Mouse (Mus musculus) midbrain, embryonic 15.5 days (tissue): ENCODE data around the gene Pex5. TPM values are rescaled to one million over a fixed set of nuclear protein-coding genes. Genes with fewer than 3 reads are reported as not detected.
A peak's percentile ranks its signal among the peaks of the same experiment; 100 is the strongest.
"Not testable (repeated sequence)": the region's sequence is repeated elsewhere in the genome, so short reads cannot be mapped to it uniquely, and the experiment has no call there.

ENCODE experiments used
- ATAC-seq: fragments of 200-750 bp; cut with Nextera tagmentation; replicated peaks from 2 replicates; pipeline ENCODE4 v1.8.0; 2017; ENCODE audit warnings: moderate TSS enrichment
- H3K27ac ChIP-seq: fragments of 300-500 bp; sonication (generic); 2 replicates; pipeline ENCODE4 v1.5.1; 2015; ENCODE audit warnings: mild to moderate bottlenecking, inconsistent platforms
- H3K27me3 ChIP-seq: fragments of 300-500 bp; sonication (generic); replicated peaks from 2 replicates; pipeline ENCODE4 v1.6.1; 2015; ENCODE audit warnings: inconsistent platforms
- H3K36me3 ChIP-seq: fragments of 300-500 bp; sonication (generic); replicated peaks from 2 replicates; pipeline ENCODE4 v1.6.1; 2015; ENCODE audit warnings: inconsistent platforms
- H3K4me1 ChIP-seq: fragments of 300-500 bp; sonication (generic); 2 replicates; pipeline ENCODE4 v1.6.1; 2015; ENCODE audit warnings: inconsistent platforms
- H3K4me2 ChIP-seq: fragments of 300-500 bp; sonication (generic); 2 replicates; pipeline ENCODE4 v1.6.1; 2015; ENCODE audit warnings: inconsistent platforms, mild to moderate bottlenecking, moderate library complexity
- H3K4me3 ChIP-seq: fragments of 300-500 bp; sonication (generic); 2 replicates; pipeline ENCODE4 v1.5.1; 2015; ENCODE audit warnings: mild to moderate bottlenecking, inconsistent platforms
- H3K9ac ChIP-seq: fragments of 300-500 bp; sonication (generic); 2 replicates; pipeline ENCODE4 v1.6.1; 2015; ENCODE audit warnings: mild to moderate bottlenecking, inconsistent platforms
- H3K9me3 ChIP-seq: fragments of 300-500 bp; sonication (generic); 2 replicates; pipeline ENCODE4 v1.6.1; 2016; ENCODE audit warnings: inconsistent platforms
- WGBS: fragments of 180-500 bp; shearing (Covaris S2); methylation state at CpG from one replicate; pipeline ENCODE4 v1.1.7; 2015; ENCODE audit warnings: mixed read lengths; 5-methylcytosine and 5-hydroxymethylcytosine counted together
- polyA plus RNA-seq: library from polyadenylated mRNA; unstranded; fragments of >200 nt; fragmentation: Nextera tagmentation; extraction: Ambion mirVana; gene quantifications from 2 replicates; pipeline ENCODE4 v1.2.1, GENCODE M21; 2015

Pex5 gene
- polyA plus RNA-seq, 1 experiment from 2014 or later = 83.5 TPM

GRCm38 (mm10) chr6:124425042-124425441 lies 10.2 kb upstream of the Pex5 start:
- not testable (repeated sequence) for H3K27me3 ChIP-seq, H3K9me3 ChIP-seq, ATAC-seq, H3K36me3 ChIP-seq, H3K4me3 ChIP-seq, H3K27ac ChIP-seq, H3K9ac ChIP-seq, H3K4me1 ChIP-seq, H3K4me2 ChIP-seq
- WGBS = 63% methylated on average over 7 of the region's 7 CpGs

- H3K27me3 ChIP-seq = no peaks in the 10 kb centered on the region
- no peaks in the 10 kb centered on the region for H3K36me3 ChIP-seq
- no peak overlapping the region for H3K9ac ChIP-seq
- H3K4me2 ChIP-seq = no peak overlapping the region
- H3K4me3 ChIP-seq = no peak overlapping the region
- no peak overlapping the region for H3K27ac ChIP-seq
- H3K9me3 ChIP-seq = no peaks in the 10 kb centered on the region
- ATAC-seq = no peak
- WGBS = 56% methylated on average over 1 of the region's 1 CpGs
- H3K4me1 ChIP-seq = no peaks in the 10 kb centered on the region; the same call in 1 of the 2 replicates
Measured at GRCm38 (mm10) chr6:124424068-124424498, 9.2 kb upstream of the Pex5 start.

- Histone ChIP-seq H3K36me3 (no peaks in the 10 kb centered on the region), H3K9me3 (no peaks in the 10 kb centered on the region), H3K4me3 (no peak overlapping the region), H3K9ac (no peak overlapping the region), H3K27me3 (no peaks in the 10 kb centered on the region), H3K4me1 (peaks cover 9% of the 10 kb centered on the region), H3K27ac (no peak overlapping the region), H3K4me2 (no peak overlapping the region)
- WGBS = 89% methylated on average over 3 of the region's 3 CpGs
- ATAC-seq = no peak
Measured at GRCm38 (mm10) chr6:124418686-124419085, 3.8 kb upstream of the Pex5 start.

- Histone ChIP-seq H3K4me1 (peaks cover 20% of the 10 kb centered on the region), H3K9me3 (no peaks in the 10 kb centered on the region), H3K27me3 (no peaks in the 10 kb centered on the region), H3K4me3 (peak overlapping the region; percentile 73), H3K9ac (peak overlapping the region; percentile 47), H3K27ac (peak overlapping the region; percentile 76), H3K4me2 (peak overlapping the region; percentile 56), H3K36me3 (0 out of 2 replicates have a peak, but pooled peaks cover 4% of the 10 kb centered on the region)
- peak; percentile 65 for ATAC-seq
- 6% methylated on average over 21 of the region's 21 CpGs for WGBS
Measured at GRCm38 (mm10) chr6:124415347-124416088, 651 bp upstream of the Pex5 start.

GRCm38 (mm10) chr6:124414150-124414926 lies 529 bp downstream of the Pex5 start:
- WGBS = 2% methylated on average over 45 of the region's 45 CpGs
- Histone ChIP-seq H3K36me3 (0 out of 2 replicates have a peak, but pooled peaks cover 4% of the 10 kb centered on the region), H3K9me3 (no peaks in the 10 kb centered on the region), H3K9ac (peak overlapping the region; percentile 71), H3K27me3 (no peaks in the 10 kb centered on the region), H3K4me3 (peak overlapping the region; percentile 73), H3K4me2 (peak overlapping the region; percentile 56), H3K27ac (peak overlapping the region; percentile 76), H3K4me1 (peaks cover 20% of the 10 kb centered on the region)
- ATAC-seq = peak; percentile 75

- no peak for ATAC-seq
- H3K4me1 ChIP-seq = peaks cover 20% of the 10 kb centered on the region
- 64% methylated on average over 3 of the region's 3 CpGs for WGBS
Measured at GRCm38 (mm10) chr6:124413770-124414149, 1.1 kb downstream of the Pex5 start.

GRCm38 (mm10) chr6:124408355-124408754 lies 6.5 kb downstream of the Pex5 start:
- WGBS = 93% methylated on average over 5 of the region's 5 CpGs
- H3K4me2 ChIP-seq = no peak overlapping the region
- no peak for ATAC-seq
- H3K4me3 ChIP-seq = no peak overlapping the region
- peaks cover 8% of the 10 kb centered on the region for H3K4me1 ChIP-seq
- no peak overlapping the region for H3K9ac ChIP-seq
- peaks cover 33% of the 10 kb centered on the region for H3K36me3 ChIP-seq
- H3K27me3 ChIP-seq = no peaks in the 10 kb centered on the region
- H3K27ac ChIP-seq = no peak overlapping the region
- no peaks in the 10 kb centered on the region for H3K9me3 ChIP-seq

More at GRCm38 (mm10) chr6:124413770-124414149, 1.1 kb downstream of the Pex5 start:
- Histone ChIP-seq H3K27me3 (no peaks in the 10 kb centered on the region), H3K36me3 (0 out of 2 replicates have a peak, but pooled peaks cover 4% of the 10 kb centered on the region), H3K9ac (peak overlapping the region; percentile 71), H3K27ac (peak overlapping the region; percentile 76; the same call in 1 of the 2 replicates), H3K4me2 (peak overlapping the region; percentile 56), H3K9me3 (no peaks in the 10 kb centered on the region), H3K4me3 (peak overlapping the region; percentile 73)

GRCm38 (mm10) chr6:124407180-124407579 lies 7.7 kb downstream of the Pex5 start:
- H3K27ac ChIP-seq = no peak overlapping the region
- H3K4me1 ChIP-seq = no peaks in the 10 kb centered on the region
- no peak overlapping the region for H3K4me2 ChIP-seq
- H3K27me3 ChIP-seq = no peaks in the 10 kb centered on the region
- H3K9ac ChIP-seq = no peak overlapping the region
- peaks cover 45% of the 10 kb centered on the region for H3K36me3 ChIP-seq
- peak; percentile 43; the same call in 1 of the 2 replicates for ATAC-seq
- H3K4me3 ChIP-seq = no peak overlapping the region
- no peaks in the 10 kb centered on the region for H3K9me3 ChIP-seq

GRCm38 (mm10) chr6:124406326-124406725 lies 8.5 kb downstream of the Pex5 start:
- no peak overlapping the region for H3K27ac ChIP-seq
- H3K4me1 ChIP-seq = no peaks in the 10 kb centered on the region
- no peak overlapping the region for H3K9ac ChIP-seq
- no peak overlapping the region for H3K4me3 ChIP-seq
- no peaks in the 10 kb centered on the region for H3K27me3 ChIP-seq
- no peak for ATAC-seq
- H3K4me2 ChIP-seq = no peak overlapping the region
- 97% methylated on average over 10 of the region's 10 CpGs for WGBS
- no peaks in the 10 kb centered on the region for H3K9me3 ChIP-seq
- H3K36me3 ChIP-seq = peaks cover 46% of the 10 kb centered on the region

GRCm38 (mm10) chr6:124399738-124400137 lies 15.1 kb downstream of the Pex5 start:
- Histone ChIP-seq H3K36me3 (peaks cover 77% of the 10 kb centered on the region), H3K9ac (no peak overlapping the region)

GRCm38 (mm10) chr6:124394991-124395390 lies 19.9 kb downstream of the Pex5 start:
- ATAC-seq = not testable (repeated sequence)

More at GRCm38 (mm10) chr6:124399738-124400137, 15.1 kb downstream of the Pex5 start:
- no peaks in the 10 kb centered on the region for H3K27me3 ChIP-seq
- H3K4me1 ChIP-seq = no peaks in the 10 kb centered on the region
- no peak for ATAC-seq
- WGBS = 97% methylated on average over 6 of the region's 6 CpGs
- no peak overlapping the region for H3K4me3 ChIP-seq
- no peak overlapping the region for H3K27ac ChIP-seq
- no peak overlapping the region for H3K4me2 ChIP-seq
- H3K9me3 ChIP-seq = no peaks in the 10 kb centered on the region

GRCm38 (mm10) chr6:124380142-124380541 lies 34.7 kb downstream of the Pex5 start:
- Histone ChIP-seq H3K4me2 (no peak overlapping the region), H3K9me3 (no peaks in the 10 kb centered on the region)
- no peak for ATAC-seq

More at GRCm38 (mm10) chr6:124394991-124395390, 19.9 kb downstream of the Pex5 start:
- H3K36me3 ChIP-seq = peaks cover 37% of the 10 kb centered on the region
- not testable (repeated sequence) for H3K9me3 ChIP-seq, H3K4me3 ChIP-seq, H3K4me2 ChIP-seq, H3K9ac ChIP-seq, H3K27ac ChIP-seq, H3K27me3 ChIP-seq, H3K4me1 ChIP-seq
- WGBS = 97% methylated on average over 3 of the region's 3 CpGs

More at GRCm38 (mm10) chr6:124380142-124380541, 34.7 kb downstream of the Pex5 start:
- H3K36me3 ChIP-seq = no peaks in the 10 kb centered on the region
- no peak overlapping the region for H3K4me3 ChIP-seq
- no peak overlapping the region for H3K27ac ChIP-seq
- H3K9ac ChIP-seq = no peak overlapping the region
- 59% methylated on average over 5 of the region's 5 CpGs for WGBS
- no peaks in the 10 kb centered on the region for H3K4me1 ChIP-seq
- no peaks in the 10 kb centered on the region for H3K27me3 ChIP-seq
